Mouse (Mus musculus) erythroblast, embryonic 14.5 days (primary cell): Measurements from ENCODE around the gene Adcy9. TPM values are rescaled to one million over a fixed set of nuclear protein-coding genes. Genes with fewer than 3 reads are reported as not detected.
"Not testable (repeated sequence)": the region's sequence is repeated elsewhere in the genome, so short reads cannot be mapped to it uniquely, and the experiment has no call there.

Source experiments
- H3K27me3 ChIP-seq: 2 replicates; pipeline ENCODE4 v1.6.1; 2012; ENCODE audit warnings: inconsistent platforms; ENCODE audit not compliant: control insufficient read depth
- H3K36me3 ChIP-seq: 2 replicates; pipeline ENCODE4 v1.6.1; 2012; ENCODE audit warnings: mild to moderate bottlenecking, inconsistent platforms; ENCODE audit not compliant: control insufficient read depth
- H3K4me1 ChIP-seq: 2 replicates; pipeline ENCODE4 v1.6.1; 2012; ENCODE audit warnings: inconsistent platforms; ENCODE audit not compliant: control insufficient read depth
- H3K4me3 ChIP-seq: replicated peaks from 2 replicates; pipeline ENCODE3; 2012; ENCODE audit warnings: moderate library complexity, mild to moderate bottlenecking, inconsistent platforms
- H3K9me3 ChIP-seq: 2 replicates; pipeline ENCODE4 v1.6.1; 2012; ENCODE audit warnings: low read length, inconsistent platforms, mixed read lengths; ENCODE audit not compliant: control insufficient read depth
- GATA1 ChIP-seq: IDR thresholded peaks from 2 replicates; pipeline ENCODE4 v1.6.1; 2012; ENCODE audit warnings: low read length, inconsistent platforms, mixed read lengths
- TAL1 ChIP-seq: IDR thresholded peaks from 3 replicates; pipeline ENCODE4 v1.6.1; 2012; ENCODE audit warnings: low read length, inconsistent platforms, mixed read lengths
- polyA plus RNA-seq: library from polyadenylated mRNA; stranded (reverse); fragments of >175 nt; gene quantifications from 2 replicates; pipeline ENCODE4 v1.2.3, GENCODE M21; 2012

Adcy9 gene
- polyA plus RNA-seq, 1 experiment: not detected

DNA sequence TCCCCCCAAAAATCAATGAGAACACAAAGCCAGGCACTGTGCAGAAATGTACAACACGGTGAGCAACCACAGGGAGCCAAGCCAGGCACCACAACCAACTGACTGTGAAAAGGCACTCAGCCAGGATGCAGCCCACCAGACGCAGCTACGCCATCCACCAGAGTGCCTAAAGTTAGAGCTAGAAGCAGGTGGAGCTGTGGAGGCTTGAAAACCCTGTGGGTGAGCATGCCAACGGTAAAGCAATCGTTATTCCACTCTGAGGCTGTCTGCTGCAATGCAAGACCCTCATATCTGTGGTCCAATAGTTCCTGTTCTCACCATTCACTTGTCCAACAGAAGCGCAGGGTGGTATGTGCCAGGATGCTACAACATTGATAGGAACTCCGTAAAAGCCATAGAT lies 77.7 kb downstream of the Adcy9 start:
- Histone ChIP-seq H3K9me3 (no peaks in the 10 kb centered on the region), H3K36me3 (no peaks in the 10 kb centered on the region)

GRCm38 (mm10) chr16:4341316-4342062 lies 78.8 kb downstream of the Adcy9 start:
- TF ChIP-seq TAL1 (no peak), GATA1 (no peak)
- Histone ChIP-seq H3K4me1 (no peaks in the 10 kb centered on the region), H3K9me3 (no peaks in the 10 kb centered on the region), H3K27me3 (no peaks in the 10 kb centered on the region), H3K36me3 (no peaks in the 10 kb centered on the region), H3K4me3 (no peak overlapping the region)

More for the DNA sequence above, 77.7 kb downstream of the Adcy9 start:
- H3K4me1 ChIP-seq: no peaks in the 10 kb centered on the region
- no peaks in the 10 kb centered on the region for H3K27me3 ChIP-seq
- TF ChIP-seq TAL1 (no peak), GATA1 (no peak)
- H3K4me3 ChIP-seq: no peak overlapping the region

- H3K27me3 ChIP-seq: not testable (repeated sequence)
These were observed 81.1 kb downstream of the Adcy9 start for GRCm38 (mm10) chr16:4339216-4339615.

GRCm38 (mm10) chr16:4337269-4337668 lies 83.0 kb downstream of the Adcy9 start:
- Histone ChIP-seq H3K27me3 (no peaks in the 10 kb centered on the region), H3K36me3 (no peaks in the 10 kb centered on the region), H3K4me1 (peaks cover 2% of the 10 kb centered on the region; the same call in 1 of the 2 replicates), H3K4me3 (no peak overlapping the region), H3K9me3 (no peaks in the 10 kb centered on the region)
- TF ChIP-seq TAL1: no peak
- no peak for TF ChIP-seq GATA1

More at GRCm38 (mm10) chr16:4339216-4339615, 81.1 kb downstream of the Adcy9 start:
- H3K9me3 ChIP-seq, H3K4me1 ChIP-seq, H3K4me3 ChIP-seq, H3K36me3 ChIP-seq: not testable (repeated sequence)

GRCm38 (mm10) chr16:4333788-4334187 lies 86.5 kb downstream of the Adcy9 start:
- Histone ChIP-seq H3K4me3 (no peak overlapping the region), H3K4me1 (peaks cover 2% of the 10 kb centered on the region; the same call in 1 of the 2 replicates), H3K9me3 (no peaks in the 10 kb centered on the region), H3K27me3 (no peaks in the 10 kb centered on the region), H3K36me3 (no peaks in the 10 kb centered on the region)
- TF ChIP-seq GATA1: no peak
- TF ChIP-seq TAL1: no peak

DNA sequence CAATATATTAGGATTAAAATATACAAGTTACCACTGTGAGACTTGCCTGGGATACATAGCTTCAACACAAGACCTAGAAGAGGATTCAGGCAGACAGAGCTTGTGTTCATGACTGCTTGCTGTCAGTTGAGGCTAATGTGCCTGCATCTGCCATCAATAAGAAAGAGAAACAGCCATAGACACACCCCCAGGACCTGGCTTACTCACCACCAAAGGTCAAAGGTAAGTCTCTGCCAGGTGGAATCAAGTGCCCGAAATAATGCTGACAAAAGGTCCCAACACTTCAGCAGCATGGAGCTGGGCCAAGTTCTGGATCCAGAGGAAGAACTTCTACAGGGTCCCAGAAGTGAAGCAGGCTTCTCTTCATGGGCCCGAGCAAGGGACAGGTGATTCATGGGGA lies 86.9 kb downstream of the Adcy9 start:
- Histone ChIP-seq H3K27me3 (no peaks in the 10 kb centered on the region), H3K9me3 (no peaks in the 10 kb centered on the region), H3K4me3 (no peak overlapping the region), H3K36me3 (no peaks in the 10 kb centered on the region), H3K4me1 (peaks cover 2% of the 10 kb centered on the region; the same call in 1 of the 2 replicates)
- TF ChIP-seq GATA1 (no peak), TAL1 (no peak)

DNA sequence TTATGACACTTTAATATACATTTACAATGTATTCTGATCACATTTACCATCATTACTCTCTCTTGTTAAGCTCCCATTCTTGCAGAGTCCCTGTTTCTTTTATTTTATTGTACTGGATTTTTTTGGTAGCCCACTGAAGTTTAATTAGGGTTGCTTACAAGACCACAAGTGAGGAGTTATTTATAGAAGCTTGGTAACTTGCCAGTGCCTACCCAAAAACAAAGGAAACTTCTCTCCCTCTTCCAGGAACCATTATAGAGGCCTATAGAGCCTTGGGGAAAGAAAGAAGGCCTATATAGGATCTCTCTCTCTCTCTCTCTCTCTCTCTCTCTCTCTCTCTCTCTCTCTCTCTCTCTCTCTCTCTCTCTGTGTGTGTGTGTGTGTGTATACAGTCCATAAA lies 93.2 kb downstream of the Adcy9 start:
- no peak for TF ChIP-seq GATA1
- no peak for TF ChIP-seq TAL1
- Histone ChIP-seq H3K9me3 (no peaks in the 10 kb centered on the region), H3K4me3 (no peak overlapping the region), H3K36me3 (no peaks in the 10 kb centered on the region), H3K27me3 (no peaks in the 10 kb centered on the region), H3K4me1 (peaks cover 2% of the 10 kb centered on the region; the same call in 1 of the 2 replicates)

DNA sequence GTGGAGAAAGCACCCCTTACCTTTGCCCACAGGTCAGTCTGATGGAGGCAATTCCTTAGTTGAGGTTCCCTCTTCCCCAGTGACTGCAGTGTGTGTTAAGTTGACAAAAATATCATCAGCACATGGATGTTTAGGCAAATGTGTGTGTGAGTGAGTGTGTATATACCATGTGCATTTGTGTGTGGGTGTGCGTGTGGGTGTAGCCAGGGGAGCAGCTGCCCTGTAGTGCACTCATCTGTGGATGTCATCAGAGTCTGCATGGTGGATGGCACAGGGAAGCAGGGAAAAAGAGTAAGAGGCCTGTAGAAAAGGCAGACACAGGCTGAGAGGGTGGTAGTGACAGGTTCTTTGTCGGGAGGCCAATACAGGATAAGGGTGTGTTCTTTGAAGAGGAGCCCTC lies 94.5 kb downstream of the Adcy9 start:
- Histone ChIP-seq H3K36me3 (no peaks in the 10 kb centered on the region), H3K27me3 (no peaks in the 10 kb centered on the region), H3K4me3 (no peak overlapping the region), H3K9me3 (no peaks in the 10 kb centered on the region), H3K4me1 (peaks cover 2% of the 10 kb centered on the region; the same call in 1 of the 2 replicates)
- TF ChIP-seq TAL1 (no peak), GATA1 (no peak)

DNA sequence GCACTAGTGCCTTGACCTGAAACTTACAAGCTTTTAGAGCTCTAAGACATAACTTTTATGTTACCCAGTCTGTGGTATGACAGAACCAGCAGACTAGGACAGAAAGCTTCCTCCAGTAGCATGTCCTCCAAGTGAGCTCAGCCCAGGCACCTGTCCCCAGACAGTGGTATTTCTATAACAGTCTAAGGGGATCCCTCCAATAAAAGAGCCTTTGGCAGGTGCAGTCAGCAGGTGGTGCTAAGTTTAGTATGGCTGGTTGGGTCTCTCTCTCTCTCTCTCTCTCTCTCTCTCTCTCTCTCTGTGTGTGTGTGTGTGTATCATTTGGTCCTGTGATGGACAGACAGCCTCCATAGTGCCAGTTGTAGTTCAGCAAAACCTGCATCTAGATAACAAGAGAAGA lies 95.3 kb downstream of the Adcy9 start:
- TF ChIP-seq TAL1: no peak
- TF ChIP-seq GATA1: no peak
- H3K27me3 ChIP-seq: no peaks in the 10 kb centered on the region
- no peak overlapping the region for H3K4me3 ChIP-seq
- peaks cover 2% of the 10 kb centered on the region; the same call in 1 of the 2 replicates for H3K4me1 ChIP-seq
- H3K9me3 ChIP-seq: no peaks in the 10 kb centered on the region
- no peaks in the 10 kb centered on the region for H3K36me3 ChIP-seq
